Mouse (Mus musculus): ENCODE data around the gene Dcdc2a. TPM values are rescaled to one million over a fixed set of nuclear protein-coding genes. Genes with fewer than 3 reads are reported as not detected.

Gene Dcdc2a
- not detected in 2 replicates for polyA plus RNA-seq (2012)

GRCm38 (mm10) chr13:25055873-25056667 lies at the start of gene Dcdc2a:
TSS of gene Dcdc2a (plus strand) at chr13:25056004.

GRCm38 (mm10) chr13:25019793-25020539 lies 35.8 kb upstream of the Dcdc2a start, which contains the start of gene Mrs2:
TSS of gene Mrs2 (minus strand) at chr13:25020379.

Other genes with a start within 250 kb of the Dcdc2a start
- 28.5 and 33.7 TPM in 2 replicates for gene Acot13, start 224.5 kb upstream of the Dcdc2a start, polyA plus RNA-seq (2012)
- 52.3 and 65.6 TPM in 2 replicates for gene Tdp2, start 224.3 kb upstream of the Dcdc2a start, polyA plus RNA-seq (2012)
- not detected in 2 replicates for gene D130043K22Rik, start 210.9 kb upstream of the Dcdc2a start, polyA plus RNA-seq (2012)
- gene Aldh5a1, start 118.3 kb upstream of the Dcdc2a start, polyA plus RNA-seq (2012), result 0.57 and 0.64 TPM in 2 replicates
- gene Gpld1, start 112.9 kb upstream of the Dcdc2a start, polyA plus RNA-seq (2012), result 0.12 and 0.13 TPM in 2 replicates
- 4.4 and 5.8 TPM in 2 replicates for gene Mrs2, start 35.6 kb upstream of the Dcdc2a start, polyA plus RNA-seq (2012)
- gene Nrsn1, start 214.5 kb downstream of the Dcdc2a start, polyA plus RNA-seq (2012), result not detected in 2 replicates

Data from megakaryocyte-erythroid progenitor cell, adult 5 weeks (primary cell).